In the genomic region with DNA sequence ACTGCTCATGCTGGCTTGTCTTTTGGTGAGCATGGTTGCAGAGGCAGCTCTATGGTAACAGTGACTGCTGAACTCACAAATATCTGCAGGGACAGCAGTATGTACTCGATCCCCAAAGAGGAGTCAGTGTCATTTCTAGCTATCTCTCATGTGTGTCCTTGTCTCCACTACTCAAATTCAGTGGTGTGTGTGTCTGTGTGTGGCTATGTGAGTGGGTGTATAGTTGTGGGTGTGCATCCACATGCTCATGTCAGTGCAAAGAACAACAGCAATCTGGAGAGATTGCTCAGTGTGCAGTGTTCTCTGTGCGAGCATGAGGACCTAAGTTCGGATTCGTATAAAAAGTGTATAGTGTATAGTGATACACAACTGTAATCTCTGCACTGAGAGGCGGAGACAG, we compare ENCODE assay signal across 30 mouse cellular contexts. TPM values are rescaled to one million over a fixed set of nuclear protein-coding genes. Genes with fewer than 3 reads are reported as not detected.
DNase-seq lines count a peak whose midpoint lies in the region; ATAC-seq and TF ChIP-seq lines count a peak whose summit lies in the region.
"Had no signal": no experiment of that assay in that cellular context is flagged by ENCODE, and none has a peak within 500 bp of the region (broad histone marks: within the 10 kb centered on the region; RNA-seq: fewer than 3 reads in every experiment).

No protein-coding gene starts in this region.

- no peak for ATAC-seq in heart, embryonic 13.5 days (ENCODE audit: extremely low read depth, insufficient number of reproducible peaks, low FRiP score, low TSS enrichment)
- ATAC-seq in stomach, embryonic 16.5 days (ENCODE audit: insufficient read depth, low FRiP score): no peak
- no peak for ATAC-seq in stomach, postnatal 0 days (ENCODE audit: low FRiP score, low TSS enrichment)
- ATAC-seq: forebrain, postnatal 0 days; liver, postnatal 0 days; midbrain, embryonic 15.5 days; Patski had no signal

- 79% methylated on average over 5 of the region's 5 CpGs for WGBS in heart, embryonic 13.5 days
- 81% methylated on average over 5 of the region's 5 CpGs for WGBS in stomach, embryonic 16.5 days
- WGBS in stomach, postnatal 0 days: 75% methylated on average over 5 of the region's 5 CpGs

- no peak for DNase-seq in heart, adult 18-20 months
- peak; percentile 21 to 28 for DNase-seq in left cerebral cortex, postnatal 25 days (ENCODE audit: low spot score in 2 of 2)
- DNase-seq in left cerebral cortex, postnatal 36 days (ENCODE audit: low spot score in 2 of 2): no peak
- DNase-seq in stomach, postnatal 0 days (ENCODE audit: low spot score): no peak
- no peak for DNase-seq in natural killer cell, adult 2 months (ENCODE audit: low spot score in 2 of 2)
- DNase-seq: adrenal gland, postnatal 36 days; B cell, adult 2 months; cerebellum, adult 11-12 months; cerebellum, postnatal 14 days; forebrain, postnatal 0 days; gastrocnemius, postnatal 36 days; heart, postnatal 36 days; kidney, adult 11 months; liver, postnatal 0 days had no signal

- no peak overlapping the region for H3K9ac ChIP-seq in heart, embryonic 13.5 days
- H3K9ac ChIP-seq in stomach, embryonic 16.5 days (ENCODE audit: low read length): no peak overlapping the region
- no peak overlapping the region for H3K9ac ChIP-seq in stomach, postnatal 0 days (ENCODE audit: low read length)
- H3K9ac ChIP-seq: embryonic facial prominence, embryonic 12.5 days; forebrain, postnatal 0 days; hindbrain, embryonic 13.5 days; limb, embryonic 12.5 days; liver, postnatal 0 days; midbrain, embryonic 15.5 days had no signal

- no peak overlapping the region for H3K4me3 ChIP-seq in heart, embryonic 13.5 days
- H3K4me3 ChIP-seq in stomach, embryonic 16.5 days (replicated peaks; ENCODE audit: low read length): no peak overlapping the region
- H3K4me3 ChIP-seq in stomach, postnatal 0 days (ENCODE audit: low read depth, low read length): no peak overlapping the region
- no peak overlapping the region for H3K4me3 ChIP-seq in myocyte
- H3K4me3 ChIP-seq: embryonic facial prominence, embryonic 12.5 days; hindbrain, embryonic 13.5 days; limb, embryonic 12.5 days; midbrain, embryonic 15.5 days had no signal

- H3K79me2 ChIP-seq in myocyte (ENCODE audit: control insufficient read depth, insufficient read depth): no peaks in the 10 kb centered on the region

- peak overlapping the region; percentile 62 for H3K27ac ChIP-seq in heart, embryonic 13.5 days (replicated peaks)
- peak overlapping the region; percentile 30; the same call in 1 of the 2 replicates for H3K27ac ChIP-seq in stomach, embryonic 16.5 days (ENCODE audit: low read length)
- H3K27ac ChIP-seq in stomach, postnatal 0 days (replicated peaks): no peak overlapping the region
- H3K27ac ChIP-seq: embryonic facial prominence, embryonic 12.5 days; hindbrain, embryonic 13.5 days; kidney, postnatal 0 days; limb, embryonic 12.5 days; macrophage; midbrain, embryonic 15.5 days had no signal

- no peaks in the 10 kb centered on the region for H3K36me3 ChIP-seq in heart, embryonic 13.5 days
- H3K36me3 ChIP-seq in stomach, embryonic 16.5 days (ENCODE audit: control insufficient read depth, insufficient read depth, low read length): no peaks in the 10 kb centered on the region
- no peaks in the 10 kb centered on the region for H3K36me3 ChIP-seq in stomach, postnatal 0 days (ENCODE audit: control insufficient read depth, insufficient read depth, low read length)
- H3K36me3 ChIP-seq in myocyte (ENCODE audit: control insufficient read depth, insufficient read depth): no peaks in the 10 kb centered on the region
- H3K36me3 ChIP-seq: embryonic facial prominence, embryonic 12.5 days; G1E; hindbrain, embryonic 13.5 days; limb, embryonic 12.5 days; midbrain, embryonic 15.5 days had no signal

- no peak overlapping the region for H3ac ChIP-seq in myocyte (ENCODE audit: control insufficient read depth, insufficient read length)

- no peak for TF ChIP-seq CTCF in stomach, postnatal 0 days (IDR thresholded peaks at IDR 0.05; ENCODE audit: low read depth)

- TF ChIP-seq POLR2A in myocyte (IDR thresholded peaks at IDR 0.05; ENCODE audit: insufficient read length, low read depth): no peak

- no peak for TF ChIP-seq EP300 in stomach, postnatal 0 days (optimal IDR thresholded peaks at IDR 0.05)

- H3K4me2 ChIP-seq in heart, embryonic 13.5 days: no peak overlapping the region
- H3K4me2 ChIP-seq in stomach, embryonic 16.5 days (ENCODE audit: low read depth, low read length): no peak overlapping the region
- no peak overlapping the region for H3K4me2 ChIP-seq in stomach, postnatal 0 days (replicated peaks; ENCODE audit: low read depth)
- peak overlapping the region; percentile 33 for H3K4me2 ChIP-seq in myocyte (ENCODE audit: low read depth)
- H3K4me2 ChIP-seq: embryonic facial prominence, embryonic 12.5 days; hindbrain, embryonic 13.5 days; limb, embryonic 12.5 days; liver, embryonic 11.5 days; midbrain, embryonic 15.5 days had no signal

- peaks cover 29% of the 10 kb centered on the region for H3K4me1 ChIP-seq in heart, embryonic 13.5 days
- H3K4me1 ChIP-seq in stomach, embryonic 16.5 days (ENCODE audit: control insufficient read depth, insufficient read depth, low read length): 0 out of 2 replicates have a peak, but pooled peaks cover 6% of the 10 kb centered on the region
- no peaks in the 10 kb centered on the region; the same call in 1 of the 2 replicates for H3K4me1 ChIP-seq in stomach, postnatal 0 days (replicated peaks; ENCODE audit: control insufficient read depth, insufficient read depth)
- H3K4me1 ChIP-seq: embryonic facial prominence, embryonic 12.5 days; hindbrain, embryonic 13.5 days; midbrain, embryonic 15.5 days had no signal

- H3K9me3 ChIP-seq in heart, embryonic 13.5 days: no peaks in the 10 kb centered on the region
- no peaks in the 10 kb centered on the region for H3K9me3 ChIP-seq in stomach, embryonic 16.5 days (replicated peaks; ENCODE audit: control insufficient read depth, low read length)
- H3K9me3 ChIP-seq in stomach, postnatal 0 days (ENCODE audit: control insufficient read depth, low read length): no peaks in the 10 kb centered on the region
- H3K9me3 ChIP-seq: embryonic facial prominence, embryonic 12.5 days; G1E; hindbrain, embryonic 13.5 days; midbrain, embryonic 15.5 days had no signal

- intact Hi-C loops in left cerebral cortex, postnatal 25 days (cut with DNase I): no loop called here
- intact Hi-C loops in left cerebral cortex, postnatal 36 days (cut with DNase I): no loop called here

- H3K27me3 ChIP-seq in heart, embryonic 13.5 days (replicated peaks): no peaks in the 10 kb centered on the region
- H3K27me3 ChIP-seq in stomach, embryonic 16.5 days (ENCODE audit: control insufficient read depth, insufficient read depth, low read length): no peaks in the 10 kb centered on the region
- no peaks in the 10 kb centered on the region for H3K27me3 ChIP-seq in stomach, postnatal 0 days (ENCODE audit: control insufficient read depth, insufficient read depth, low read length)
- H3K27me3 ChIP-seq in myocyte (ENCODE audit: control insufficient read depth, insufficient read depth, insufficient read length): no peaks in the 10 kb centered on the region
- H3K27me3 ChIP-seq: embryonic facial prominence, embryonic 12.5 days; hindbrain, embryonic 13.5 days; limb, embryonic 12.5 days; midbrain, embryonic 15.5 days; Patski had no signal

TF ChIP-seq in myocyte, 11 proteins besides CTCF, POLR2A, EP300 and RAD21:
- no peak for TF ChIP-seq E2F4 (IDR thresholded peaks at IDR 0.05; ENCODE audit: insufficient read depth)
- TF ChIP-seq TCF12 (IDR thresholded peaks at IDR 0.05; ENCODE audit: insufficient read depth, poor library complexity, severe bottlenecking): no peak
- no peak for TF ChIP-seq CEBPB (IDR thresholded peaks at IDR 0.05; ENCODE audit: insufficient read depth, poor library complexity, severe bottlenecking)
- no peak for TF ChIP-seq SRF (IDR thresholded peaks at IDR 0.05; ENCODE audit: control insufficient read depth, insufficient read length, low read depth)
- TF ChIP-seq MYOD1 (IDR thresholded peaks at IDR 0.05; ENCODE audit: control insufficient read depth in 1 of 3, insufficient read length in 2 of 3, low read depth in 2 of 3): no peak
- no peak for TF ChIP-seq REST (IDR thresholded peaks at IDR 0.05; ENCODE audit: insufficient read depth, insufficient read length)
- no peak for TF ChIP-seq POLR2AphosphoS2 (IDR thresholded peaks at IDR 0.05; ENCODE audit: insufficient read length, low read depth)
- no peak for TF ChIP-seq USF1 (IDR thresholded peaks at IDR 0.05; ENCODE audit: low read depth)
- no peak for TF ChIP-seq MAX (IDR thresholded peaks at IDR 0.05; ENCODE audit: low read depth)
- TF ChIP-seq TCF3 (IDR thresholded peaks at IDR 0.05; ENCODE audit: insufficient read length, low read depth): no peak
- no peak for TF ChIP-seq MYOG (IDR thresholded peaks at IDR 0.05; ENCODE audit: control insufficient read depth in 1 of 3, insufficient read depth in 1 of 3, insufficient read length in 2 of 3, low read depth in 2 of 3)

RNA-seq across cellular contexts. Expression of gene Emp2, which starts 24.8 kb away (rescaled TPM):
- 23.3 and 23.9 TPM in 2 replicates for polyA plus RNA-seq in heart, embryonic 13.5 days (2015; fragmentation: Nextera tagmentation; extraction: Ambion mirVana)
- total RNA-seq in heart, adult 18-20 months (2021): 10 to 100 TPM; 31.4 to 34.6 TPM
- total RNA-seq in left cerebral cortex, postnatal 25 days (2021): 10 to 100 TPM; 13.8 to 14.5 TPM
- 10 to 100 TPM; 12.2 to 12.9 TPM for total RNA-seq in left cerebral cortex, postnatal 36 days (2021)
- 83.5 and 110 TPM in 2 replicates for polyA plus RNA-seq in stomach, embryonic 16.5 days (2015; fragmentation: Nextera tagmentation; extraction: Ambion mirVana)
- polyA plus RNA-seq in stomach, postnatal 0 days (2015; fragmentation: Nextera tagmentation; extraction: Ambion mirVana): 81.6 and 92.1 TPM in 2 replicates
- polyA plus RNA-seq in myocyte (2012; fragmentation: generic; extraction: Trizol): 212 TPM
- total RNA-seq: CH12.LX had no signal
- polyA plus RNA-seq: G1E had no signal

RNA-seq across cellular contexts. Expression of gene Tekt5, which starts 56.7 kb away (rescaled TPM):
- 0.13 and 0.33 TPM in 2 replicates for polyA plus RNA-seq in heart, embryonic 13.5 days (2015; fragmentation: Nextera tagmentation; extraction: Ambion mirVana)
- not detected for total RNA-seq in heart, adult 18-20 months (2021)
- total RNA-seq in left cerebral cortex, postnatal 25 days (2021): 1 to 10 TPM; 6.5 to 8.6 TPM
- total RNA-seq in left cerebral cortex, postnatal 36 days (2021): 1 to 10 TPM; 7.8 to 8.7 TPM
- 1.7 and 2.0 TPM in 2 replicates for polyA plus RNA-seq in stomach, embryonic 16.5 days (2015; fragmentation: Nextera tagmentation; extraction: Ambion mirVana)
- polyA plus RNA-seq in stomach, postnatal 0 days (2015; fragmentation: Nextera tagmentation; extraction: Ambion mirVana): 0.74 and 1.0 TPM in 2 replicates
- polyA plus RNA-seq in myocyte (2012; fragmentation: generic; extraction: Trizol): 21.8 TPM
- total RNA-seq: adrenal gland, adult 18-20 months; adrenal gland, postnatal 36 days; CH12.LX; gastrocnemius, adult 18-20 months; gastrocnemius, postnatal 36 days; heart, postnatal 36 days had no signal
- polyA plus RNA-seq: embryonic facial prominence, embryonic 12.5 days; forebrain, embryonic 11.5 days; limb, embryonic 12.5 days; liver, embryonic 11.5 days; liver, postnatal 0 days; macrophage; Patski had no signal

Comparison
In these comparisons a context has a peak if more than half of its experiments do, and no peak if none do; other contexts are left out.
1. DNase-seq: peak in left cerebral cortex, postnatal 25 days (2 of 2); none in heart, adult 18-20 months (0 of 2), left cerebral cortex, postnatal 36 days (0 of 2), stomach, postnatal 0 days (single experiment) and natural killer cell, adult 2 months (0 of 2).